Mouse (Mus musculus) liver, embryonic 14.5 days (tissue): Measurements from ENCODE around the gene Palld. TPM values are rescaled to one million over a fixed set of nuclear protein-coding genes. Genes with fewer than 3 reads are reported as not detected.

Source experiments
- ATAC-seq: fragments of 200-750 bp; cut with Nextera tagmentation; 2 replicates; pipeline ENCODE4 v1.8.0; 2017; ENCODE audit warnings: moderate number of reproducible peaks, mild to moderate bottlenecking, moderate library complexity; ENCODE audit not compliant: insufficient read depth
- DNase-seq, 3 experiments: peaks; one replicate each; pipeline ENCODE4 v3.0.0-alpha.2; 2012 to 2013; ENCODE audit warnings: low read depth in 3 of 3, low spot score in 3 of 3
- H3K27ac ChIP-seq: fragments of 300-500 bp; sonication (generic); 2 replicates; pipeline ENCODE4 v1.5.1; 2014; ENCODE audit warnings: moderate library complexity, mild to moderate bottlenecking, control low read depth, inconsistent platforms
- H3K27me3 ChIP-seq: fragments of 300-500 bp; sonication (generic); 2 replicates; pipeline ENCODE4 v1.6.1; 2014; ENCODE audit warnings: mild to moderate bottlenecking, low read length, moderate library complexity; ENCODE audit not compliant: control insufficient read depth, insufficient read depth
- H3K36me3 ChIP-seq: fragments of 300-500 bp; sonication (generic); replicated peaks from 2 replicates; pipeline ENCODE4 v1.6.1; 2014; ENCODE audit warnings: low read depth; ENCODE audit not compliant: control insufficient read depth, insufficient read depth
- H3K4me1 ChIP-seq, 2 experiments: fragments of 200-500 bp in 1 of 2; fragments of 300-500 bp in 1 of 2; sonication (generic) in 1 of 2; replicated peaks; 2 replicates each; pipeline ENCODE4 v1.6.1; 2012 to 2014; ENCODE audit warnings: antibody characterized with exemption in 1 of 2, inconsistent platforms in 1 of 2, low read length in 1 of 2; ENCODE audit not compliant: control insufficient read depth in 2 of 2, insufficient read depth in 2 of 2
- H3K4me2 ChIP-seq: fragments of 300-500 bp; sonication (generic); 2 replicates; pipeline ENCODE4 v1.6.1; 2014; ENCODE audit warnings: low read depth, mild to moderate bottlenecking, control low read depth, moderate library complexity
- H3K4me3 ChIP-seq, 2 experiments: fragments of 200-500 bp in 1 of 2; fragments of 300-500 bp in 1 of 2; sonication (generic) in 1 of 2; 2 replicates each; pipeline ENCODE4 v1.5.1; 2012 to 2014; ENCODE audit warnings: low read depth in 2 of 2, low read length in 2 of 2, mild to moderate bottlenecking in 2 of 2, control low read depth in 1 of 2, inconsistent platforms in 1 of 2, moderate library complexity in 1 of 2; ENCODE audit not compliant: insufficient read depth in 1 of 2
- H3K9ac ChIP-seq: fragments of 300-500 bp; sonication (generic); replicated peaks from 2 replicates; pipeline ENCODE4 v1.6.1; 2014; ENCODE audit warnings: mild to moderate bottlenecking, control low read depth, moderate library complexity
- H3K9me3 ChIP-seq: fragments of 300-500 bp; sonication (generic); 2 replicates; pipeline ENCODE4 v1.6.1; 2016; ENCODE audit warnings: low read length, mixed read lengths; ENCODE audit not compliant: control insufficient read depth
- CTCF ChIP-seq: IDR thresholded peaks from 2 replicates; pipeline ENCODE4 v1.5.1; 2016; ENCODE audit warnings: antibody characterized with exemption, low read depth, control low read depth
- EP300 ChIP-seq: IDR thresholded peaks from 2 replicates; pipeline ENCODE4 v1.6.1; 2016; ENCODE audit warnings: antibody characterized with exemption, low read depth
- WGBS: fragments of 180-500 bp; shearing (Covaris S2); extraction: QIAGEN DNeasy Blood & Tissue Kit; methylation state at CpG from one replicate; pipeline ENCODE4 v1.1.7; 2014; ENCODE audit not compliant: insufficient replicate concordance; 5-methylcytosine and 5-hydroxymethylcytosine counted together
- polyA plus RNA-seq, 2 experiments: library from polyadenylated mRNA; depleted of rRNA in 1 of 2; stranded (reverse) in 1 of 2; unstranded in 1 of 2; fragments of >200 nt; fragmentation: Nextera tagmentation in 1 of 2; extraction: Ambion mirVana in 1 of 2; gene quantifications; 2 replicates each; pipeline versions ENCODE4 v1.2.1 to v1.2.3; 2012 to 2014

The Palld gene
- polyA plus RNA-seq, 2 experiments, result 1.8 to 2.9 TPM

DNA sequence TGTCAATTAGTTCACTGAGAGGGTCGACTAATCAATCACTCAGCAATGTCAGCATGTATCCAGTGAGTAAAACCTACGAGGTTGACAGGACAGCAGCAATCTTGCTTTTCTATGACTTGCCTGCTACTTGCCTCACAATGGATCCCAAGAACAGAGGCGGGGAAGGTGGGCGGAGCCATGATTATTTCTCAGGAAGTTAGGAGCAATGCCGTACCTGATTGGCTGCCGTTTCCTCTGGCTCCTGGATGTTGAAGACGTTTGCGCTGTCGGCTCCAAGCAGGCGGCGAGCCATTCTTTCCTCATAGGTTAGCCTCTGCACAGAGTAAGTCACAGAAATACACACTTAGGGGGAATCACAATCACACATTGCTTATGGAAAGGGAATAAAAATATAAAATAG lies 367.0 kb downstream of the Palld start:
- Histone ChIP-seq H3K4me2 (no peak overlapping the region), H3K27ac (no peak overlapping the region), H3K4me3 (no peak overlapping the region), H3K9ac (no peak overlapping the region), H3K4me1 (0 out of 4 replicates have a peak, but pooled peaks cover 0 to 2% of the 10 kb centered on the region in 2 experiments), H3K36me3 (no peaks in the 10 kb centered on the region), H3K9me3 (no peaks in the 10 kb centered on the region), H3K27me3 (no peaks in the 10 kb centered on the region)
- ATAC-seq, result no peak
- DNase-seq, result no peak
- WGBS, result 73% methylated on average over 11 of the region's 11 CpGs
- TF ChIP-seq EP300 (no peak), CTCF (no peak)

- TF ChIP-seq CTCF (no peak), EP300 (no peak)
- WGBS, result 44% methylated on average over 16 of the region's 16 CpGs
- H3K27ac ChIP-seq, result no peak overlapping the region
- H3K27me3 ChIP-seq, result no peaks in the 10 kb centered on the region
- H3K4me1 ChIP-seq, result 0 out of 4 replicates have a peak, but pooled peaks cover 0 to 6% of the 10 kb centered on the region in 2 experiments
- DNase-seq (no peak), ATAC-seq (no peak)
- no peaks in the 10 kb centered on the region for H3K9me3 ChIP-seq
- H3K9ac ChIP-seq, result no peak overlapping the region
- H3K36me3 ChIP-seq, result no peaks in the 10 kb centered on the region
- no peak overlapping the region for H3K4me2 ChIP-seq
- H3K4me3 ChIP-seq, result no peak overlapping the region
Measured at GRCm38 (mm10) chr8:61533356-61533926, 369.0 kb downstream of the Palld start.

DNA sequence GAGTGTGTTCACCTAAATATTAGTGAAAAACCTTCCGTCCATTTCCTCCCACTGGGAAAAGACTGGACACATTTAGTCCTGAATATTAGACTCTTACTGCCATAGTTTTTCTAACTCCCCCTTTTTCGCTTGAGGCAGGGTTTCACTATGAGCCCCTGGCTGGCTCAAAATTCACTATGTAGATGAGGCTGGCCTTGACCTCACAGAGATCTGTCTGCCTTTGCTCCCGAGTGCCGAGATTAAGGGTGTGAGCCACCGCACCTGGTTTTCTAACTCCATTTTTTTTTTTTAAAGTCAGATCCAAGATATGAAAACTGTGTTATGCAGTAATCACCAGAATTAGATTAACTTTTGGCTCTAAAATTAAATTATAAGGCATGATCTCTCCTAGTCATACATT lies 369.7 kb downstream of the Palld start:
- ATAC-seq (no peak), DNase-seq (no peak)
- WGBS, result 70% methylated on average over 5 of the region's 5 CpGs
- Histone ChIP-seq H3K4me1 (0 out of 4 replicates have a peak, but pooled peaks cover 0 to 6% of the 10 kb centered on the region in 2 experiments), H3K4me3 (no peak overlapping the region), H3K9me3 (no peaks in the 10 kb centered on the region), H3K9ac (no peak overlapping the region), H3K27ac (no peak overlapping the region), H3K4me2 (no peak overlapping the region), H3K27me3 (no peaks in the 10 kb centered on the region), H3K36me3 (no peaks in the 10 kb centered on the region)
- no peak for TF ChIP-seq CTCF
- TF ChIP-seq EP300, result no peak

DNA sequence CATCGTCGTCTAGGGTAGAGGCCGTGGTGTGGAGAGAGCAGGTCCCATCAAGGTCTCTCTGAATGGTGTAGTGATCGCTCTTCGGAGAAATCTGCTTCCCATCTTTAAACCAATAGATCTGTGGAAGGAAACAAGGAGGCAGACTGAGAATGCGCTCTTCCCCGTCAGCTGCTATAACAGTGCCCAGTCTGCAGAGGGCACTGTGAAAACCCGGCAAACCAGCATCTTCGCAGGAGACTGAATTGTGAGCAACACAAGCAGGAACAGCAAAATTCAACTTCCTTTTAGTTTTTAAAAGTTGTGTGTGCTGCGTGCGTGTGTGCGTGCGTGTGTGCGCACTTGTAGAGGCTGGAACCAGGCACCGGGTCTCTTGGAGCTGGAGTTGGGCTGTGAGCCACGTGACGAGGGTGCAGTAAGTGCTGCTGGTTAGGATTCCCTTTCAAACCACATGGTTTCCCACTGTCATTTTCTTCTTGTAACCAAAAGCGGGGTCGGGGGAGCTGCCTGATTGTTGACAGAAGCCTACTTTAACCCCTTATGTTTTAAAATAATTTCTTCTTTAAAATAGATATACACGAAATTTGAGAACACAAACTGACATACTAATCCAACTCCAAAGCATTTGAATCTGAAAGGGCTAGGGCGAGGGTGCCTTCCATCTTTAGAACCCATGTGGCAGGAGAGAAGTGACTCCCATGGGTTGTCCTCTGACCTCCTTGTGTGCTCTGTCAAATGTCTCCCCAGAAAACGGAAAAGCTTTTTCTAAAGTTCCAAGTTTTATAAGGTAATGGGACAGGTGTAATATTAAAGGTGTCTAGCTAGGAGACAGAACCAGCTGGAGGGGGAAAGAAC lies 370.3 kb downstream of the Palld start:
- Histone ChIP-seq H3K27me3 (no peaks in the 10 kb centered on the region), H3K36me3 (no peaks in the 10 kb centered on the region), H3K9me3 (no peaks in the 10 kb centered on the region), H3K4me1 (0 out of 4 replicates have a peak, but pooled peaks cover 0 to 6% of the 10 kb centered on the region in 2 experiments), H3K27ac (no peak overlapping the region), H3K4me2 (no peak overlapping the region), H3K9ac (no peak overlapping the region), H3K4me3 (no peak overlapping the region)
- 61% methylated on average over 22 of the region's 22 CpGs for WGBS
- ATAC-seq, result no peak
- TF ChIP-seq CTCF (peak; percentile 41), EP300 (no peak)
- DNase-seq, result no peak

GRCm38 (mm10) chr8:61528642-61529041 lies 373.8 kb downstream of the Palld start:
- no peak overlapping the region for H3K9ac ChIP-seq
- no peak overlapping the region for H3K4me3 ChIP-seq
- no peak overlapping the region for H3K4me2 ChIP-seq
- no peaks in the 10 kb centered on the region for H3K36me3 ChIP-seq
- no peaks in the 10 kb centered on the region for H3K27me3 ChIP-seq
- 0 out of 4 replicates have a peak, but pooled peaks cover 0 to 3% of the 10 kb centered on the region in 2 experiments for H3K4me1 ChIP-seq
- 37% methylated on average over 6 of the region's 6 CpGs for WGBS
- no peak for DNase-seq
- H3K9me3 ChIP-seq, result no peaks in the 10 kb centered on the region
- TF ChIP-seq EP300, result no peak
- TF ChIP-seq CTCF, result no peak
- H3K27ac ChIP-seq, result no peak overlapping the region
- no peak for ATAC-seq
